Mouse (Mus musculus): Measurements from ENCODE around the gene Zranb3. TPM values are rescaled to one million over a fixed set of nuclear protein-coding genes. Genes with fewer than 3 reads are reported as not detected.

Gene Zranb3
- polyA plus RNA-seq, 1 experiment from 2014 or later: 10.2 TPM

Other genes with a start within 250 kb of the Zranb3 start
- gene Map3k19, start 248.0 kb downstream of the Zranb3 start, polyA plus RNA-seq (2014; fragmentation: Nextera tagmentation; extraction: Ambion mirVana): not detected in 2 replicates
- gene Rab3gap1, start 234.3 kb downstream of the Zranb3 start, polyA plus RNA-seq (2014; fragmentation: Nextera tagmentation; extraction: Ambion mirVana): 29.4 and 33.8 TPM in 2 replicates
- 91.9 and 98.3 TPM in 2 replicates for gene R3hdm1, start 254 bp upstream of the Zranb3 start, polyA plus RNA-seq (2014; fragmentation: Nextera tagmentation; extraction: Ambion mirVana)
- gene Ubxn4, start 140.9 kb upstream of the Zranb3 start, polyA plus RNA-seq (2014; fragmentation: Nextera tagmentation; extraction: Ambion mirVana): 65.4 and 69.3 TPM in 2 replicates
- gene Lct, start 225.3 kb upstream of the Zranb3 start, polyA plus RNA-seq (2014; fragmentation: Nextera tagmentation; extraction: Ambion mirVana): 0.14 TPM in 2 replicates